Mouse (Mus musculus) layer of hippocampus, adult 8-10 months (tissue): ENCODE measurements around the gene Idh2. TPM values are rescaled to one million over a fixed set of nuclear protein-coding genes. Genes with fewer than 3 reads are reported as not detected.
A peak's percentile ranks its signal among the peaks of the same experiment; 100 is the strongest.

Experiments
- DNase-seq, 2 experiments: peaks; one replicate each; pipeline ENCODE4 v3.0.0; 2022; ENCODE audit warnings: low spot score in 2 of 2
- total RNA-seq, 4 experiments: library from RNA; stranded (reverse); gene quantifications; 2 replicates each; pipeline ENCODE4 v1.2.4; 2022

Idh2 gene
- total RNA-seq, 4 experiments from 2014 or later = 67.5 to 83.7 (median 75.9) TPM

DNA sequence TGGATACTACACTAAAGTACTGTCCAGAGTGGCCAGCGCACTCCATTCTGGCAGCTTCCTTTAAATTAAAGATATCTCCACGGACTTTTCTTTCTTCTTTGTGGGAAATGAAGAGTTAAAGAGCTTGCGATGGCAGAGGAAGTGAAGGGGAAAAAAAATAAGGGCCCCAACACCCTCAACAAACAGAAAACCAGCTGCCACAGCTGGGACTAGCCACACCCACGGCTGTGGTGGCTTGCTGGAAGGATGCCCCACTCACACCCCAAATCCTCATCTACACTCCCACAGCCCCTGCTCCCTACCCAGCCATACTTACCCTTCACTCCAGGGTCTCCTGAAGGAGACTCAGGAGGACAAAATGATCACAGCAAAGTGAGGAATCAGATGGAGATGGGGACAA is 7.9 kb upstream of the Idh2 start:
- DNase-seq = no peak

DNA sequence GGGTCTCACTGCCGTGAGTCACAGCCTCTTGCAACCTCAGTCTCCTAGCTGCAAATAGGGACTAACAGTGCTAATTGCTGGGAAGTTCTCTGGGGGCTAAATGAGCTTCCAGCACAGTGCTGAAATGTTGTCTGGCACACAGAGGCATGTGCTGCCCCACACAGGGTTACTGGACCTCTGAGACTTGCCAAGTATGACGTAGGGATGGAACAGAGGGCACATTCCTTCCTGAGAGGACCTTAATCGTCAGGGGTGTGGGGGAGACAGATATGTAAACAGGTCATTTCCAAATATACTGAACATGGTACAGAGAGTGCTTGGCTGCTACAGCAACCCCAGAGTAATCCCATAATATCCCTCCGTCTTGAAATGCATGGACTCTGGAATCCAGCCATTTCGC is 5.9 kb upstream of the Idh2 start:
- no peak for DNase-seq

DNA sequence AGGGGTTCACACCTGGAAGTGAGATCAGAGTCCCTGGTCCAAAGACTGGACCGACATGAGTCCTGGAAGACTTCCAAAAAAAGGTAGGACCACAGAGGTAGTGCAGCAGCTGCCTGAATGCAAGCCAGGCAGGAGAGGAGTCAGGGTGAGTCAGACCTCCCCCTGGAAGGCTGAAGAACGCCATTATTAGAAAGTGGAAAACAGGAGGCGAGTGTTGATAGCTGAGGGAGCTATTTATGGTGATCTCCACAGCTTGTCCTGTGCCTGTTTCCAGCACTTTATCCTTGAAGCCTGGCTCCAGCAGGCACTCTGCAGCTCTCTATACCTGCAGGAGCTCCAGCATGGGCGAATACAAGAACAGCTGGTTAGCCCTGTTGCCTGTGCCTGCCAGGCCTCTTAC is 4.0 kb upstream of the Idh2 start:
- no peak for DNase-seq

DNA sequence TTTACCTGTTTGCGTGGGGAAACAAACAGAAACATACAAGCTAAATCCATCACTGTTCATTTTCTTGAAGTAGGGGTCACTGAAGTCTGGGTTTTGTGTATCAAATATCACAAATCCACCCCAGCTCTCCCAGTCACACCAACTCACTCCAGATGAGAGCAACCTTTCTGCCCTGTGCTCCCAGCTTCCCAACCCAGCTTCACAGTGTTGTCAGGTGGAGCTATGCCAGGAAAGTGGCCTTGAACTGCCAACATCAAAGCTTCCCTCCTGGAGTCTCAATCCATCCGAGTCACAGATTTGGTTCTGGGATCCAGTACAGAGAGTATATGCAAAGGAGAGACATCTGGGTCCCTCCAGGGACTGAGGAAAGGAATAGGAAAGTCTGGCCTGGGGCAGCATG is 966 bp upstream of the Idh2 start:
- no peak for DNase-seq

DNA sequence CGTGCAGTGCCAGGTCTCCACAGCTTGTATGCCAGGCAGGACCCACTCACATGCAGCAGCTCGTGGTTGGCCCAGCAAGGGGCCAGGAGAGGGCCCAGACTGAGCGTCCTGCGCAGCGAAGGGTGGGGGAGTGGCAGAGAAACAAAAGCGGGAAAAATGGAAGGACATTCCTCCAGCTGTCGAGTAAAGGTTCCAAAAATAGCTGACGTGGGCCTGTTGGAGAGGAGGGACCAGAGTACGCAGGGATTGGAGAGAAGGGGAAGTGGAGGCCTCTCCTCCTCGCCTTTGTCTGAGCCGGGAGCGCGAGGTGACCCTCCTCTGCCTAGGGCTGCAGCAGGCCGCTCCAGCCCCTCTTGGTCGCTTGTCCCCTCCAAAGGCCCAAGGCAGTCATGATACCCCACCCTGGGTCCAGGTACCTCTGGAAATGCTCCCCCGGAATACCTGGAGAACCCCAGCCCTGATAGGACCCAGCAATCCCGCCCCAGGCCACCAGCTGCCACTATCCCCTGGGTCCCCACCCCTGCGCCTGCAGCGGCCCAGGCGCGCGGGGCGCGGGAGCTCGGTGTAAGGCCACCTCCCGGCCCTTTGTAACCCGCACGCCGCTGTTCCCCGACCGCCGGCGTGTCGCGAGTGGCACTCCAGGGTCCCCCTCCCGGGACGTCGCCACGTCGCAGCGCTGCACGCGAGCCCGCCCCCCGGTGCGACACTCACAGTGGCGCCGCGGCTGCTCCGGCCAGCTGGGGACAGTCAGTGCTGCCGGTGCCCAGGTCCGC is 555 bp downstream of the Idh2 start:
- peak; percentile 48 to 55 for DNase-seq

DNA sequence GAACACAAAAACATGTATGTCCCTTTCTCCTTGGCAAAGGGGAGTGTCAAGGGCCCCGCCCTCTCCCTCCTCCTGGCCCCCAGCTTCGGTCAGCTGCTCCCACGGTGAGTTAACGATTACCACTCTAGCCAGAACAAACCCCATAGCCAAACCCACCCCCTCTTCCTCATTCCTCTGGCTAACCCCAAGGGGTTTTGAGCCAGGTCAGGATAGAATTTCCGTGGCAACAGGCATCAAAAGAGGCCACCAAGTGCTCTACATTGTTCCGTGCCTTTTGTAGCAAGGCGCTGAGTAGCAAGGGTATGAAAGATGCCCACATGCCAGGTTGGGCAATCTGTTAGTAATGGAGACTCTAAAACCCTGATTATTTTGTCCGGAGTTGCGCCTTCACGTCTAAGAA is 1.2 kb downstream of the Idh2 start:
- peak in 1 of 2 experiments; percentile 56 for DNase-seq

DNA sequence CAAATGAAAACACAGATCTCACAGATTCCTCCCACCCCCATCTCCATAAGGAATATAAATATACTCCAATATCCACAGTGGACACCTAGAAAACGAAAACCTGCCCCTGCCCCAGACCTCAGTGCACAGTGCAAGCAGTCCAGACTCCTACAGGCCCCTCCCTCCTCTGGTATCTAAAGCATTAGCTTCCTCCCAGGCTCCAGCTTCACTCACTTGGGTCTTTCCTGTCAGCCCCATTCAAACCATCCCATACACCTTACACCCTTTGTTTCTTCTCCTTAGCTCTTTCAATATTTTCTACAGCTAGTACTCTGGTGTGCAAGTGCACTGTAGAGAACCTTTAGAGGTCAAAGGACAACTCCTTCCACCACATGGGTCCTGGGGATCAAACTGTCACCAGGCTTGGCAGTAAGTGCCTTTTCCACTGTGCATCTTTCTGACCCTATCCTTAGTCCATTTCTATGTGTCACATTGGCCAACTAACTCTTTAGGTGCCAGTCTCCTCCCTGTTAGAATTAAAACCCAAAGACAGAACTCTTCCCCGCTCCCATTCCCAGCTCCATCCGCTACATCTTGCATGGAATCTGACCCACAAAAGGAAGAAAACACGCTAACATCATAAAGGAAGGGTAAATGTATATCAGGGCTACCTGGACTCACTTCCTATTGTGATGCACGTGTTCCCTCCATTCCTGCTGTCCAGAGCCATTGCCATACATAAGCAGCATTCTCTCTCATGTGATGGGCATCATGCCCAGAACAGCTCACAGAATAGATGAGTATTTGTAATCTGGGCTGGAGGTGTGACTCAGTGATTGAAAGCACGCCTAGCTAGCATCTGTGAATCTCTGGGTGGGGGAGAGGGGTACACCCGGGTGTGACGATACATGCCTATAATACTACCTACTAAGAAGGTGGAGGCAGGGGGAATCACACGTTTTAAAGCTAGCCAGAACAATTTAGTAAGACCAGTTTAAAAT is 3.8 kb downstream of the Idh2 start:
- DNase-seq = peak in 1 of 2 experiments; percentile 43

DNA sequence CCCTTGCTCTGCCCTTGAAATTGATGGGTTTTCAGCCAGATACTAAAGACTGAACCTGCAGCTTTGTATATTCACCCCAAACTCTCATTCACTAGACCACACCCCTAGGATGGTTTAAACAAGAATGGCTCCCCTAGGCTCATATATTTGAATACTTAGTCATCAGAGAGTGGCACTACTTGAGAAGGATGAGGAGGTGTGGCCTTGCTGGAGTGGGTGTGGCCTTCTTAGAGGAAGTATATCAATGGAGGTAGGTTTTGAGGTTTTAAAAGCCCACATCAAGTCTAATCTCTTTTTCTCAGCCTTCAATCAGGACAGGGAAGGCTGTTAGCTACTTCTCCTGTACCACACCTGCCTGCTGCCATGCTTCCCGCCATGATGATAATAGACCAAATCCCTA is 8.8 kb downstream of the Idh2 start:
- DNase-seq = no peak

DNA sequence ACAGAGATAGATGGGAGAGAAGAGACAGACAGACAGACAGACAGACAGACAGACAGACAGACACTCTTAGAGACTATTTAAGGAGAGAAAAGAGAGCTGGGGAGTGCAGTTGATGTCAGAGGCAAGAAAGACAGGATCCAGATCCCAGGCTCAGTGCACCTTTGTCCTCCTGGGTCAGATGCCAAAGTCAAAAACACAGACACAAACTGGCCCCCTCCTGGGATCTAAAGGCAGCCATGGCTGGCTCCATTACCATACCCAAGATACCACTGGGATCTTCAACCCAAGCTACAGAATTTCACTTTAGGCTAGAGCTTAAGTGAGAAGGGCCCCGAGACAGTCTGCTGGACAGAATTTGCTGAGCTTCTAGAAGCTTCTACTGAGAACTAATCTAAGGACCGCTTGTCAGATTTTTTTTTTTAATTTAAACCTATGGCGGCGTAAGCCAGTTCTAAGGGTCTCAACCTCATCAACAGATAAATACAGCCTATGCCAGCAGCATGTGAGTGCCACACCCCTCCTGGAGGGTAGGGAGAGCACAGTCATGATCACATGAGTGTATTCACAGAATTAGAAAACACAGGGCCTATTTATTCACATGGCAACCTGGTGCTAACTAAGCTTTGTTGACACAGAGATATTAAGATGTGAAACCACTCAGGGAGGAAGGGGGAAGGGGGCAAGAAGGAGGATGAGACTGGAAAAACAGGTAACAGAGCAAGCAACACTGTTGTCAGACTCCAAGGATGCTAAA is 9.4 kb downstream of the Idh2 start:
- DNase-seq = no peak

DNA sequence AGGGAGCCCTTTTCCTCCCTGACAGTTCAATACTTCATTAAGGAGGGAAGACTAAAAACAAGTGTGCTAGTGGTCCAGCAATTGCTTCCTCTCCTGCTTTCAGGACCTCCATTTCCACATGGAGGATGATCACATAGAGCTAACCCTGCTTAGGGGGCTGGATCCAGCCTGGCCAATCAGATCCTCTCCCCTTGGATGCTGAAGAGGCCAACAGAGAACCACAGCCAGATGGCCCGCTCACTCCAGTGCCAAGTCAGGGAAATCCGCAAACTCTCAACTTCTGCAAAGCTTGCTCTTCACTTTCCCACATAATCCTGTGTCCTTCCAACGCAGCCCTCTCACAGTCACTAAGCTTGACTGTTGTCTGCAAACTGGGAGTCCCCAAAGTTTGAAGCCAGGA is 11.9 kb downstream of the Idh2 start:
- DNase-seq = no peak

DNA sequence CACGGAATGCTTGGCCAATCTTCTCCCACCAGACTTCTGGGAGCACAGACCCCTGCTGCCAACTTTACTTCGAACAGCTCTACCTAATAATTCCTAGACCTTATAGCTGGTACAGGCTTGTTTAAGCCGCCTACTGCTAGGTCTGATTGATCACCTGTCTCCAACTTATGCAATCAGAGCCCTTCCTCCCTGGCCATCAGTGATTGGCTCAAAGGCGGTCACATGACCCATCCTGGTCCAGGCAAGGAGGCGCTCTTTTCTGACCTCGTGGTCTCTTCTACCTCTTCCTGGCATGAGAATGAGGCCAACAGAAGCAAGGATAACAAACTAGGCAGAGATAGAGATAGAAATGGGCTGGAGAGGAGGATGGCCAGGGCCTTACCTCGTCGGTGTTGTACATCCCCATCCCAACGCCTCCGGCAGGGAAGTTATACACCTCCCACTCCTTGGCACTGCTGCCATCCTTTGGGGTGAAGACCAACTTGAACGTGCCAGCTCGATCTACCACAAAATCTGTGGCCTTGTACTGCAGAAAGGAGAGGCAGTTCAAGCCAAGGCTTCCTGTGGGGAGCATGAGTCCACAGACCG is 16.7 kb downstream of the Idh2 start:
- DNase-seq = no peak

DNA sequence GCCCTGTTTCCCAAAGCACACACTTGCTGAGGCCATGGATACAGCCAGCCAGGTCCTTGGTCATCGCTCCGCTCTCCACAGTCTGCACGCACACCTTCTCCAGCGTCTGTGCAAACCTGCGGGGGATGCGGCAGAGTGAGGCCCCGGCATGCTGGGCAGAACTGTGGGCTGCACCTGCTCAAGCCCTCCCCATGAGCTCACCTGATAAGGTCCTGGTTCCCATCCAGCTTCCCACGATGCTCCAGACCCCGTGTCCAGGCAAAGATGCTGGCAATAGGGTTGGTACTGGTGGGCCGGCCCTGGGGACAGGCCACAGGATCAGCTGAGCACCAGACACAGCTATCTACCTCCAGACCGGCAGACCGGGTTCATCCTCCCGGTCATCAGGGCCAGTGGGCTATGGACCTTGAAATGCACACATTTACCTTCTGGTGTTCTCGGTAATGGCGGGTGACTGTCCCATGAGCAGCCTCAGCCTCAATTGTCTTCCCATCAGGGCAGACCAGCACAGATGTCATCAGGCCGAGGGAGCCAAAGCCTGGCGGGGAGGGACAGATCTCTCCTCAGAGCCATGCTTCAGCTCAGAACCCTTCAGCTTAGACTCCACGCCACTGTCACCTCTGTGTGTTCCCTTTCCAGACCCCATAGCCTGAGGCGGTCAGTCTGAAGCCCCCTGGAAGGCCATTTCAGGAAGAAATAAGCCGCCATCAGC is 19.4 kb downstream of the Idh2 start:
- no peak for DNase-seq

DNA sequence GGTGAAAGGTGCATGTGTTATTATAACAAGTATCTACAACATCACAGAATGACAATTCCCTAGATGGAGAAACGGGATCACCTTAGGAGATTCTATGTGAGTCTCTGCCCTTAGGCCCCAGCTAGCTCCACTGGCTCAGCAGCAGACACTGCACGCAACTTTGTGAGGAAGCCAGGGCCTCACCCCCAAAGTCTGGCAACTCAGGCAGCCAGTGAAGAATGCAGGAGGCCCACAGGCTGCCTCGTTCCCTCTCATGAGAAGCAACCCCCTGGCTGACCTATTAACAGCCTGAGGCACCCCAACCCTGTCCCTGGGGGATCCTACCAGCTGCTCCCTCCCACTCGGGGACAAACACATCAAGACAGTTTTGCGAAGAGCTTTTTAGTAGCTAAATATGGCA is 20.7 kb downstream of the Idh2 start:
- no peak for DNase-seq

DNA sequence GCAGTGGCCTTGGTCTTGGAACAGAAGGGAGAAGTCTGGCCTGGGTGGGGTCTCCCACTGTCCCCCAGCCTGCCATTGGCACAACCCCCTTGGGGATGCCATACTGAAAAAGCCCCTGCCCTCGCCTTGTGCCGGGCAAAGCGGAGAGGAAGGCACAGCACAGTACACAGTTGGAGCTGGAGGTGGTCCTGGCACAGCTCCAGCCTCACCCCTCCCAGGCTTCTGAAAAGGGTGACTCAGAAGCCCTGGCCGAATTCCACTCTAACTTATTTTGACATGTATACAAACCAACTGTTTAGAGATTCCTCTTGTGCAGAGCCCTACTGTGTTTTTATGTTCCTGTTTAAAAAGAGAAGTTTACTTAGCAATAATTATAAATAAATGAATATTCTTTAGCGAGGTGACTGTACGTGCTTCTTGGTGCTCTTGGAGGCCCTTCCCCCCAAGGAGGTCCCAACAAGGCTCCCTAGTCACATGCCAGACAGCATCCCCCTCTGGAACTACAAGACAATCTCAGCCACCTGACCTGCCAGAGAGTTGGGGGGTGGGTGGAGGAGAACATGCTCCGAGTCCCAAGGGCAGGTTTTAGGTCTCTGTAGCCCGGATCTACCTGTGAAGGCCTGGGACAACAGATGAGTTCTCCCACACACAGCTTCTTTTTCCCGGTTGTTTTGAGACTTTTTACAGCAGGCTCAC is 22.7 kb downstream of the Idh2 start:
- peak; percentile 74 to 84 for DNase-seq

DNA sequence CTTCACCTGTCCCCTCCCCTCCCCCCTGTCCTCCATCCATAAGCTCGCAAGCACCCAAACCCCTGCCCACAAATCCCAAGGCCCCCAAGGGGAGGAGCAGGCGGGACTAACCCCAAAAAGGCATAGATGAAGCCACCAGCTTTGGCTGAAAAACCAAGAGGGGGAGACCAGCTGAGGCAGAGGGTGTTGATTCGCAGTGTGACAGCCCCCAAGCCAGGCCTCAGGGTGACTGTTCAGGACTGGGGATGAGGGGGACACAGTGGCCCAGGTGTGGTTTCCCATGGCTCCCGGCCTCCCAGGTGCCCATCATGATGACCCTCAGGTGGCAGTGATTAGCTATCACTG is 23.4 kb downstream of the Idh2 start:
- no peak for DNase-seq

DNA sequence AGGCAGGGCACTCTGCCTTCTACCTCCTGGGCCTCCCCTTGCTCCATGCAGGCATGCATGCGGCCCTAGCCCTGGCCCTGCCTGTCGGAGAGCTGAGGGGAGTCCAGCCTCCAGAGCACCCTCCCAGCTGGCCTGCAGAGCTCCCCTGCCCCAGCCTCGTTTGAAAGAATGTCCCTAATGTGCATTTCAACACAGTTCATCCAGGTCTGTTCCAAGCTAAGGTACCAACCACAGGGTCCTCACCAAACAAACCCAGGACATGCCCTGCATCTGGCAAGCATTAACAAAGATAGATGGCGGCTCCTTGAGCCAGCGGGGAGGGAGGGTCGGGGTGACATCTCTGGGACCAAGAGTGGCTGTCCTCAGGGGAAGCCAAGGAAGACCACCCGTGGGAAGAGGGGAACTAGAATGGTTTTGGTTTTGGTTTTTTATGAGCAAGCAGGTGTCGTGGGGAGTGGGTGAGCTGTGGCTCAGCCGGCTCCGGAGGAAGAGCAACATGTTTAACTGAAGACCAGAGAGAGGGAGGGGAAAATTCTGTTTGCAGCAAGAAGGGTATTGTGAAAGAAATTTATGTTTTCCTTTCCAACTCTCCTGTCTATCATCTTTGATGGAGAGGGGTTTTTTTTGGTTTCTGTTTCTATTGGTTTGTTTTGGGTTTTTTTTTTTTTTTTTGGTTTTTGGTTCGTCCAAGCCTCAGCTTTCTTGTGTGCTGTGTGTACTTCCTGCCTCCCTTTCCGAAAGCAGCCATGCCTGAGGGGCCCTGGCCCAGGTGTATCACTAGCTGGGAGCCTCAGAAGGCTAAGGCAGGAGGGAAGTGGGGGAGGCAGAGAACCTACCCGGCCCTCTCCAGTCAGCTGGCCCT is 24.0 kb downstream of the Idh2 start:
- DNase-seq = no peak

DNA sequence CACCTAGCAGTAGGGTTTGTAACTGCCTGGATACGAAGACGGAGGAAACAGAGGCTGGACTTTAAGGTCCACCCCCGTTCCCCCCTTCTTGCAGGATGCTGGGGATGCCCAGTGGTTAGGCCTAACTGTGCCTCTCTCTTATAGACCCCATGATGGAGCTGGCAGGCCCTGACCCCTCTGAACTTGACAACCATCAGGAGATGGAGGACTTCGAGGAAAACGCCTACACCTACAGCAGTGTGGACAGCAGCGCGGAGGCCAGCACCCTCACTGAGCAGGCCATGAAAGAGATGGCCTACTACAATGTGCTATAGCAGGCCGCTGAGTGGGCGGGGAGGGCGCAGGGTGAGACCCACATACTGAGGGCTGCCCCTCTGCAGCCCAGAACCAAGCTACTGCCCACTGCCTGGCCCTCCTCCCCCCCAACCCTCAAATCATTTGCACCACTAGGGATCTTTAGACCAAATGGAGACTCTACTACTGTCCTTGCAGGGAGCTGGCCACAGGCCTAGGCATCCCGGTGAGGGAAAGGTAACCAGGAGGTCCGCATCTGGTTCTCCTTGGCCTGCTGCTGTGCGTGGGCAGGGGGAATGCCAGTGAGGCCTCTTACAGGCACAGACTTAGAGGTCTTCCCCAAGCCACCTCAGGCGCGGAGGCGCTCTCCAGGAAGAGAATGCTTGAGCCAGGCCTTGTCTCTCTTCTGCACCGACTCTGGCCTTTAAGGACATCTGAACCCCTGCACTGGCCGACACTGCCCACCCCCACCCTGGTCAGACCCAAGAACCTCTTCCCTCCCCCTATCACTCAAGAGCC is 24.8 kb downstream of the Idh2 start:
- DNase-seq = no peak

DNA sequence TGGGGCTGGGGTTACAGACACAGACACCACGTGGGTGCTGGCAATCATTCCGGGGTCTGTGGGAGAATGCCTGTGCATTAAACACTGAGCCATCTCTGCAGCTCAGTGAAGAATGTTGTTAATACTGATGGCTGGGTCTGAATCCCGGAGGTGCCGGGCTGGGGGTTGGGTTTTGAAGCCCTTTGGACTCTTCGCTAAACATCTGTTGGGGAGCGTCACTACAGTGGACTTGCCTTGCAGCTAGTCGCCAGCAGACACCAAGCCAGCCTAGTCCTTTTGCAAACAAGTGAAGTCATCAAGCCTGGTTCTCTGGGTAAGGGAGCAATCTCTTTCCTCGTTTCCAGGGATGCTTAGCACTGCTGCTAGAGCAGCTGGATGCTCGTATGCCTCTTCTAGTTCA is 27.0 kb downstream of the Idh2 start:
- DNase-seq = no peak
